Mouse (Mus musculus) thymus, postnatal 14 days (tissue): ENCODE measurements at regions not wholly inside any gene's neighbourhood (a gene's known extent, or its start where the extent isn't known, plus 50 kb on each side); places are given as distances from the start of the nearest gene placed in this dataset.

ENCODE experiments used
- DNase-seq: peaks from one replicate; pipeline ENCODE4 v3.0.0; 2021

- DNase-seq: no peak
Measured at GRCm38 (mm10) chr11:57432299-57432698, 86.1 kb downstream of the Fam114a2 start.

DNA sequence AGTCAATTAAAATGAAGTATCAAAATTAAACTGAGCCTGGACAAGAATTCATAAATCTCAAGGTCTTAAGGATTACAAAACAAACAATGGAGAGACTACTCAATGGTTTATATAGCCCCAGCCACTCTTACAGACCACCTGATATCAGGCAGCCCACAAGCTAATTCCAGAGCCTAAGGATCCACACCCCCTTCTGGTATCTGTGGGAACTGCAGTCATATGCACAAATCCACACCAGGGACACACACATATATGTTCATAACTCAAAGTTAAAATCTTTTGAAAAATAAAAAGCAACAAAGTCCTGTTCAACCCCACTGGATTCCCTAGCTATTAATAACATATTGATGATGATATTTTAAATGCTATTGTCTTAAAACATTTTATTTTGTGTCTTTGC is 86.5 kb downstream of the Fam114a2 start:
- DNase-seq: no peak

DNA sequence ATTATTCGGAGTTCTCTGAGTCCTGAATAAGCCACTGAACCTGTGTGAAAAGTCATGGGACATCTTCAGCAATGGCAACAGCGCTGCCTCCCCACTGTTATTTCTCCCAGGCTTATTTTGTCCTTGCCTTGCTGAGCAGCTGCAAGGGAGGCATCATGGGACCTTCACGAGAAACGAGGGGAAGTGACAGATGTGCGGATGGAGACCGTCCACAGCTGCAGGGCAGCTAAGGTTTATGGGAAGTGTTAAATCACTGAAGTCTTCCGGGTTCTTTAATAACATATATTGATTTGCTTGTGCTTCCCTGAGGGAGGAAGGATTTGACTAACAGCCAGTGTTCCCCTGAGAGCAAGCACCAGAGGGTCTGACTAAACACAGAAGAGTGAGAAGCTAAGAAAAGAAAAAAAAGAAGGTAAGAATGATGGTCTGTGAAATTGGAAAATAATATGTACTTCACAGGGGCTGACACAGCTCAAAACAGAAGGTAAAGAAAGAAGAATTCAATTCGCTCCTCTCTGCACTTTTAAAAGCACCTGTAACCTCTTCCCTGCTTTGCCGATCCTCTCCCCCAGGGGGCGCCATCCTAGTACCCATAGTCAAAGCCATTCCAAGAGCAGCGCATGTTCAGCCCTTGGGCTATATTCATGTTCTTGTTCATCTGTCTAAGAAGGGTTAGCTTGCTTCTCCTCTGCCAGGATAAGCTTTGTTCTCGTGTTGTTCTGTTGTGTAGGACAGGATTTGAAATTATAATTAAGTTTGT is 92.2 kb downstream of the Fam114a2 start:
- DNase-seq: peak; percentile 60

- no peak for DNase-seq
Measured at GRCm38 (mm10) chr11:57419416-57419815, 99.0 kb downstream of the Fam114a2 start.

DNA sequence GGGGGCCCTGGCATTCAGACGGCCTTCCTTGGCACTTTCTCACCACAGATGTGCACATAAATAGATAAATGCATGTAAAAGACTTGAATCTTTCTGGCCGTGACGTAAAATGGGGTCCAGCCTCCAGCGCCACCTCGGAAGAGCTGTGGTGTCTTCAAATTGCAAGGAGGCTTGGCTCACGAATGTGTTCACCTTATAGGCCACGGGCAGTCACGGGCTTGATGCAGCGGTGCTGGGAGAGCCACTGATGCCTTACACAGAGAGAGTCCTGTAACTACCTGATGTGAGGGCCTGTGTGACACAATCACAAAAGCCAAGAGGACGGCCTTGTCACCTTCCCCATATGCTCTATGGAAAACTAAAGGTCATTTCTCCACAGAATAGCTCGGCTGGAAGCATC is 102.4 kb downstream of the Fam114a2 start:
- DNase-seq: no peak

DNA sequence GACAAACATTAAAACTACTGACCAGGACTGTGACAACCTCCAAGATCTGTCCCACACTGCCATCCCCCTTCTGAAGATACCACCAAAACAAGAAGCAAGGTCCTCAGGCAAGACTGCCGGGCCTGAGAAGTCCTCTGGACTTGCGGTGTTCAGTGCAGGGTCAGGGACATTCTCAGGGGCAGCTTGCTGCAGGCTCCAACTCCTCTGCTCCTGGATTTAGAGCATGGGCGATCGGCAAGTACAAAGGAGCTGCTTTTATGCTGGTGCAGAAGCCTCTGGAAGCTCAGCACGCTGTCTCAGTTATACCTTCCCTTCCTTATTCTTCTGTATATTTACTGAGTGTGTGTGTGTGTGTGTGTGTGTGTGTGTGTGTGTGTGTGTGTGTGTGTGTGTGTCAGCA is 103.2 kb downstream of the Fam114a2 start:
- no peak for DNase-seq

DNA sequence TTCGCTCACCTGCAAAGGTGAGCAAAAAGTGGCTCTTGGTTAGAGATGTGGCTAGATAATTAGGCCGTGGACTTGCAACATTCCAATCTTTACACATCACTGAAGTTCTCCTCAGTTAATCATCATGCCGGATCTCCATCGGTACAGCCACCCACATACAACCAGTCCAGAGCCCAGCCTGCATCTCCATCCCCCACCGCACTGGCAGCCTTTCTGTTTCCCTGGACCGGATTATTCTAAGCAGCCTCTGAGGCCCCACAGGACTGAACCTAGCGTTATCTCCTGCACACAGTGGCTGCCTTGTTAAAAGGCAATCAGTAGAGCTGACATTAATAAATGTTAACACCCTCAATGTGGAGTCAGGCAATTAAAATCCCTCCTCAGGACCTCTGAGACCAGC is 103.7 kb downstream of the Fam114a2 start:
- DNase-seq: no peak

DNA sequence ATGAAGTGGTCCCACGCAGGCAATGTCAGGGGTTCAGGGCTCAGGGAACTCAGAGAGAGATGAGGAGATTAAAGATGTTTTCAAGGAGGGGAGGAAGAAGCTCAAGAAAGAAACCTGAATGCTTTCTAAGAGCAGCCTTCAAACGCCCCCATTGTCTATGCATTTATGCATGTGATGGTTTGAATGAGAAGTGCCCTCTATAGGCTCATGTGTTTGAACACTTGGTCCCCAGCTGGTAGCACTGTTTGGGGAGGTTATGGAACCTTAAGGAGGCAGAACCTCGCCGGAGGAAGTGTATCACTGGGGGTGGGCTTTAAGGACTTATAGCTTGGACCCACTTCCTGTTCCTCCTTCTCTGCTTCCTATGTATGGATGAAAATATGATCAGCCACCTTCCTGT is 105.1 kb downstream of the Fam114a2 start:
- no peak for DNase-seq

DNA sequence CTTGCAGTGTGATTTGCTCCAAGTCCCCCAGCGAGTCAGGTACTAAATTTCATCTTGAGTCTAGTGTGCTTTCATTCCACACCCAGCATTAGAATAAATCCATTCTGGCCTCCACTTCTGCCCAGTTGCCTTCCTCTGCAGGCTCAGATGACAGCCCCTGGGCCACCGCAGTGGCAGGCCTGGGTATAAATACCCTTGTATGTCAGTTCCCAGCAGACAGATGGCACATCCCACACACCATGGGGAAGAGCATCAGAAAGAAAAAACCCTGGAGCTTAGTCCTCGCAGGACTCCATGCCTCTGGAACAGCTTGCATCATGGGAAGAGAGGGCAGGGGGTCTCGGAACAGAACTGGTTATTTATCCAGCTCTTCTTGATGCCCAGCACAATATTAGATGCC is 105.7 kb downstream of the Fam114a2 start:
- DNase-seq: no peak

- DNase-seq: no peak
Measured at GRCm38 (mm10) chr11:57404172-57404571, 114.2 kb downstream of the Fam114a2 start.

- DNase-seq: no peak
Measured at GRCm38 (mm10) chr11:57401610-57402009, 116.8 kb downstream of the Fam114a2 start.

DNA sequence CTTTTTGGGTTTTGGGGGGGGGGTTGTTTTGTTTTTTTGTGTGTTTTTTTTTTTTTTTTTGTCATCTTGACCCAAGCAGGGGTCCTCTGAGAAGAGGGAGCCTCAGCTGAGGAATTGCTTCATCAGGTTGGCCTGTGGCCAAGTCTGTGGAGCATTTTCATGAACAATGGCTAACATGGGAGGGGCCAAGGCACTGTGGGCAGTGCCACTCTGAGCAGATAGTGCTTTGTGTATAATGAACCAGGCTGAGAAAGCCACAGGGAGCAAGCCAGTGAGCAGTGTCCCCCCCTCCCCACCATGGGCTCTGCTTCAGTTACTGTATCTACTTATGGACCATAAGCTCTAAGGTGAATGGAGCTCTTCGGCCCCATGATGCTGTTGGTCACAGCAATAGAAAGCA is 119.1 kb downstream of the Fam114a2 start:
- DNase-seq: no peak

GRCm38 (mm10) chr11:57396429-57396828 is 122.0 kb downstream of the Fam114a2 start:
- DNase-seq: no peak

DNA sequence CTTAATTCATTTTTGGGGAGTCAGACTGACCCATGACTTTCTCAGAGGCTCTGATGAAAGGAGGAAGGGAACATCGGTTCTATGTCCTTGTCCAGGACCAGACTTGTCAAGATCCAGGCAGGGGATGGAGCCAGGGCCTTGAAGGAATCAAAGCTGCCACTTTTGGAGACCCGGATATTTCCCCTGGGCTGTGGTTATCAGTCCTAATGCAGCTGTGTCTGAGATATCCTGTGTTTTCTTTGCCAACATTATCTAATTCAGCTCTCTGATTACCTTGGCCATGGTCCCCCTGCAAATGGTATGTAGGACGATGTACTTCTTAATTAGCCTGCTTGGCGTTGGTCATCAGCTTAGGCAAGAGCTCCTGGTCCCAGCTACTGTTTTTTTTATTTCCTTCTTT is 127.6 kb downstream of the Fam114a2 start:
- DNase-seq: no peak
